In the genomic region with DNA sequence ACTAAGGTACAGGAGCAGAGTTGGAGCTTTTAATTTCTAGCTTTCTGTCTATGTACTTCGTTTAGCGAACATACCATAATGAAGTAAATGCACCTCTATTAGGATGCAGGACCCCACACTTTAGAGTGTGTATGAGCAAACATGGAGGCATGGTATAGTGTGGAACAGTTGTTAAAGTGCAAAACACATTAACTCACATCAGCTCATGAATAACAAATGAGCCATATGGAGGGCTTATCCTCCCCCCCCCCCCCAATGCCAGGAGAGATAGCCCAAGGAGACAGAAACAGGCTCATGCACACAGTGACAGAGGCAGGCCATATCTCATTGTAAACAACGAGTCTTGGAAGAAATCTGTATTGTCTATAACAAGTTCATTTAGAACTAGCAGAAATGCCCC, we compare ENCODE assay signal across 28 mouse cellular contexts.
"Had no signal": no experiment of that assay in that cellular context is flagged by ENCODE, and none has a peak within 500 bp of the region (broad histone marks: within the 10 kb centered on the region; RNA-seq: fewer than 3 reads in every experiment).

No protein-coding gene starts in this region.

- H3K9me3 ChIP-seq: heart, embryonic 13.5 days; heart, embryonic 15.5 days; hindbrain, embryonic 10.5 days; hindbrain, embryonic 12.5 days; intestine, embryonic 15.5 days; limb, embryonic 10.5 days; limb, embryonic 12.5 days; liver, embryonic 13.5 days had no signal

- H3K36me3 ChIP-seq: heart, embryonic 13.5 days; heart, embryonic 15.5 days; hindbrain, embryonic 10.5 days; hindbrain, embryonic 12.5 days; intestine, embryonic 15.5 days; limb, embryonic 10.5 days; limb, embryonic 12.5 days; liver, embryonic 13.5 days had no signal

- H3K27ac ChIP-seq: gastrocnemius, adult 2 months; heart, adult 2 months; heart, embryonic 13.5 days; heart, embryonic 15.5 days; hindbrain, embryonic 10.5 days; hindbrain, embryonic 12.5 days; hindbrain, embryonic 14.5 days; intestine, embryonic 15.5 days; layer of hippocampus, adult 2 months; left cerebral cortex, adult 2 months; limb, embryonic 10.5 days; limb, embryonic 12.5 days; liver, embryonic 13.5 days had no signal

- DNase-seq: gastrocnemius, adult 2 months; gastrocnemius, postnatal 10 days; gastrocnemius, postnatal 25 days; heart, adult 2 months; heart, postnatal 14 days; heart, postnatal 4 days; kidney, adult 18-20 months; kidney, adult 8-10 months; kidney, postnatal 10 days; kidney, postnatal 25 days; kidney, postnatal 4 days; liver; liver, embryonic 13.5 days had no signal

- H3K4me1 ChIP-seq: heart, embryonic 13.5 days; liver, embryonic 13.5 days had no signal

- H3K27me3 ChIP-seq: heart, embryonic 13.5 days; heart, embryonic 15.5 days; hindbrain, embryonic 12.5 days; intestine, embryonic 15.5 days; liver, embryonic 13.5 days had no signal

- ATAC-seq: hindbrain, embryonic 16.5 days; inflammation-experienced regulatory T-cells, adult 6 months; intestine, embryonic 15.5 days; intestine, postnatal 0 days had no signal

- H3K9ac ChIP-seq: heart, embryonic 13.5 days; heart, embryonic 15.5 days; hindbrain, embryonic 12.5 days; hindbrain, embryonic 14.5 days; intestine, embryonic 15.5 days; limb, embryonic 12.5 days; liver, embryonic 13.5 days had no signal

- H3K4me3 ChIP-seq: gastrocnemius, adult 2 months; heart, adult 2 months; heart, embryonic 13.5 days; heart, embryonic 15.5 days; hindbrain, embryonic 10.5 days; hindbrain, embryonic 12.5 days; intestine, embryonic 15.5 days; layer of hippocampus, adult 2 months; left cerebral cortex, adult 2 months; limb, embryonic 10.5 days; limb, embryonic 12.5 days; liver, embryonic 13.5 days had no signal

- H3K4me2 ChIP-seq: heart, embryonic 11.5 days; heart, embryonic 13.5 days; heart, embryonic 15.5 days; hindbrain, embryonic 12.5 days; hindbrain, embryonic 14.5 days; intestine, embryonic 15.5 days; limb, embryonic 12.5 days; liver, embryonic 11.5 days; liver, embryonic 13.5 days had no signal
